Mouse (Mus musculus): Measurements from ENCODE around the gene Myo16. TPM values are rescaled to one million over a fixed set of nuclear protein-coding genes. Genes with fewer than 3 reads are reported as not detected.

Gene Myo16
- polyA plus RNA-seq, 1 experiment from 2014 or later, result 0.40 TPM

GRCm38 (mm10) chr8:10415288-10415687 is 261.6 kb downstream of the Myo16 start:
- ATAC-seq (ENCODE audit: extremely low read depth, insufficient number of reproducible peaks, low FRiP score, low TSS enrichment), result no peak
- Histone ChIP-seq H3K27me3 (replicated peaks) (no peaks in the 10 kb centered on the region), H3K4me3 (no peak overlapping the region), H3K4me1 (0 out of 2 replicates have a peak, but pooled peaks cover 4% of the 10 kb centered on the region), H3K36me3 (no peaks in the 10 kb centered on the region), H3K9me3 (no peaks in the 10 kb centered on the region), H3K4me2 (peak overlapping the region; percentile 24; the same call in 1 of the 2 replicates), H3K27ac (replicated peaks) (no peak overlapping the region), H3K9ac (no peak overlapping the region)
- 40% methylated on average over 7 of the region's 7 CpGs for WGBS

- 73% methylated on average over 9 of the region's 9 CpGs for WGBS
- no peak overlapping the region for H3K4me3 ChIP-seq
- H3K4me2 ChIP-seq, result no peak overlapping the region
Measured at GRCm38 (mm10) chr8:10415885-10416284, 262.2 kb downstream of the Myo16 start.

GRCm38 (mm10) chr8:10416806-10417205 is 263.1 kb downstream of the Myo16 start:
- WGBS, result 70% methylated on average over 12 of the region's 12 CpGs

More at GRCm38 (mm10) chr8:10415885-10416284, 262.2 kb downstream of the Myo16 start:
- Histone ChIP-seq H3K27ac (replicated peaks) (no peak overlapping the region), H3K9me3 (no peaks in the 10 kb centered on the region), H3K27me3 (replicated peaks) (no peaks in the 10 kb centered on the region), H3K36me3 (no peaks in the 10 kb centered on the region), H3K4me1 (0 out of 2 replicates have a peak, but pooled peaks cover 4% of the 10 kb centered on the region), H3K9ac (no peak overlapping the region)
- ATAC-seq (ENCODE audit: extremely low read depth, insufficient number of reproducible peaks, low FRiP score, low TSS enrichment), result no peak

GRCm38 (mm10) chr8:10417281-10417680 is 263.6 kb downstream of the Myo16 start:
- Histone ChIP-seq H3K4me3 (no peak overlapping the region), H3K9me3 (no peaks in the 10 kb centered on the region), H3K27me3 (replicated peaks) (no peaks in the 10 kb centered on the region), H3K4me2 (no peak overlapping the region), H3K4me1 (0 out of 2 replicates have a peak, but pooled peaks cover 4% of the 10 kb centered on the region), H3K36me3 (no peaks in the 10 kb centered on the region), H3K27ac (replicated peaks) (no peak overlapping the region), H3K9ac (no peak overlapping the region)
- WGBS, result 85% methylated on average over 6 of the region's 6 CpGs
- no peak for ATAC-seq (ENCODE audit: extremely low read depth, insufficient number of reproducible peaks, low FRiP score, low TSS enrichment)

More at GRCm38 (mm10) chr8:10416806-10417205, 263.1 kb downstream of the Myo16 start:
- ATAC-seq (ENCODE audit: extremely low read depth, insufficient number of reproducible peaks, low FRiP score, low TSS enrichment), result no peak
- H3K9me3 ChIP-seq, result no peaks in the 10 kb centered on the region
- no peak overlapping the region for H3K9ac ChIP-seq
- H3K4me2 ChIP-seq, result no peak overlapping the region
- 0 out of 2 replicates have a peak, but pooled peaks cover 4% of the 10 kb centered on the region for H3K4me1 ChIP-seq
- no peaks in the 10 kb centered on the region for H3K36me3 ChIP-seq
- no peak overlapping the region for H3K4me3 ChIP-seq
- no peak overlapping the region for H3K27ac ChIP-seq (replicated peaks)
- H3K27me3 ChIP-seq (replicated peaks), result no peaks in the 10 kb centered on the region

- H3K27me3 ChIP-seq (replicated peaks), result no peaks in the 10 kb centered on the region
- H3K36me3 ChIP-seq, result no peaks in the 10 kb centered on the region
- 0 out of 2 replicates have a peak, but pooled peaks cover 7% of the 10 kb centered on the region for H3K4me1 ChIP-seq
- H3K4me3 ChIP-seq, result no peak overlapping the region
- no peak overlapping the region for H3K9ac ChIP-seq
- H3K27ac ChIP-seq (replicated peaks), result no peak overlapping the region
- no peaks in the 10 kb centered on the region for H3K9me3 ChIP-seq
- no peak for ATAC-seq (ENCODE audit: extremely low read depth, insufficient number of reproducible peaks, low FRiP score, low TSS enrichment)
- 78% methylated on average over 8 of the region's 8 CpGs for WGBS
- no peak overlapping the region for H3K4me2 ChIP-seq
Measured at GRCm38 (mm10) chr8:10418013-10418412, 264.3 kb downstream of the Myo16 start.

GRCm38 (mm10) chr8:10418971-10419370 is 265.3 kb downstream of the Myo16 start:
- ATAC-seq (ENCODE audit: extremely low read depth, insufficient number of reproducible peaks, low FRiP score, low TSS enrichment), result no peak
- Histone ChIP-seq H3K4me2 (no peak overlapping the region), H3K9me3 (no peaks in the 10 kb centered on the region), H3K36me3 (no peaks in the 10 kb centered on the region), H3K9ac (no peak overlapping the region), H3K4me3 (no peak overlapping the region), H3K27ac (replicated peaks) (no peak overlapping the region), H3K27me3 (replicated peaks) (no peaks in the 10 kb centered on the region), H3K4me1 (0 out of 2 replicates have a peak, but pooled peaks cover 7% of the 10 kb centered on the region)
- WGBS, result 74% methylated on average over 7 of the region's 7 CpGs

- H3K4me2 ChIP-seq, result no peak overlapping the region
- no peak overlapping the region for H3K4me3 ChIP-seq
- H3K4me1 ChIP-seq, result 0 out of 2 replicates have a peak, but pooled peaks cover 7% of the 10 kb centered on the region
- H3K9ac ChIP-seq, result no peak overlapping the region
- H3K27me3 ChIP-seq (replicated peaks), result no peaks in the 10 kb centered on the region
- no peaks in the 10 kb centered on the region for H3K9me3 ChIP-seq
- ATAC-seq (ENCODE audit: extremely low read depth, insufficient number of reproducible peaks, low FRiP score, low TSS enrichment), result no peak
- 70% methylated on average over 4 of the region's 4 CpGs for WGBS
- no peaks in the 10 kb centered on the region for H3K36me3 ChIP-seq
- no peak overlapping the region for H3K27ac ChIP-seq (replicated peaks)
Measured at GRCm38 (mm10) chr8:10419726-10420125, 266.0 kb downstream of the Myo16 start.

- no peak for ATAC-seq (ENCODE audit: extremely low read depth, insufficient number of reproducible peaks, low FRiP score, low TSS enrichment)
- H3K4me1 ChIP-seq, result 0 out of 2 replicates have a peak, but pooled peaks cover 3% of the 10 kb centered on the region
- H3K4me3 ChIP-seq, result no peak overlapping the region
- WGBS, result 61% methylated on average over 6 of the region's 6 CpGs
- H3K27ac ChIP-seq (replicated peaks), result no peak overlapping the region
- no peak overlapping the region for H3K4me2 ChIP-seq
- no peaks in the 10 kb centered on the region for H3K27me3 ChIP-seq (replicated peaks)
- H3K36me3 ChIP-seq, result no peaks in the 10 kb centered on the region
- no peaks in the 10 kb centered on the region for H3K9me3 ChIP-seq
- H3K9ac ChIP-seq, result no peak overlapping the region
Measured at GRCm38 (mm10) chr8:10420551-10420950, 266.8 kb downstream of the Myo16 start.

GRCm38 (mm10) chr8:10421516-10422090 is 267.9 kb downstream of the Myo16 start:
- Histone ChIP-seq H3K9me3 (no peaks in the 10 kb centered on the region), H3K4me2 (no peak overlapping the region), H3K27ac (replicated peaks) (no peak overlapping the region), H3K9ac (no peak overlapping the region), H3K4me1 (0 out of 2 replicates have a peak, but pooled peaks cover 3% of the 10 kb centered on the region), H3K36me3 (no peaks in the 10 kb centered on the region), H3K27me3 (replicated peaks) (no peaks in the 10 kb centered on the region), H3K4me3 (no peak overlapping the region)
- no peak for ATAC-seq (ENCODE audit: extremely low read depth, insufficient number of reproducible peaks, low FRiP score, low TSS enrichment)
- 86% methylated on average over 9 of the region's 9 CpGs for WGBS

- H3K9ac ChIP-seq, result no peak overlapping the region
- H3K36me3 ChIP-seq, result no peaks in the 10 kb centered on the region
- ATAC-seq (ENCODE audit: extremely low read depth, insufficient number of reproducible peaks, low FRiP score, low TSS enrichment), result no peak
- no peak overlapping the region for H3K4me2 ChIP-seq
- no peaks in the 10 kb centered on the region for H3K9me3 ChIP-seq
- no peak overlapping the region for H3K27ac ChIP-seq (replicated peaks)
- no peaks in the 10 kb centered on the region for H3K4me1 ChIP-seq
- 79% methylated on average over 8 of the region's 8 CpGs for WGBS
- no peak overlapping the region for H3K4me3 ChIP-seq
- H3K27me3 ChIP-seq (replicated peaks), result 0 out of 2 replicates have a peak, but pooled peaks cover 2% of the 10 kb centered on the region
Measured at GRCm38 (mm10) chr8:10435492-10435891, 281.8 kb downstream of the Myo16 start.

GRCm38 (mm10) chr8:10438772-10439171 is 285.1 kb downstream of the Myo16 start:
- no peak overlapping the region for H3K27ac ChIP-seq (replicated peaks)
- no peak for ATAC-seq (ENCODE audit: extremely low read depth, insufficient number of reproducible peaks, low FRiP score, low TSS enrichment)
- H3K4me1 ChIP-seq, result no peaks in the 10 kb centered on the region
- no peak overlapping the region for H3K4me3 ChIP-seq
- no peaks in the 10 kb centered on the region for H3K36me3 ChIP-seq
- no peak overlapping the region for H3K4me2 ChIP-seq
- no peaks in the 10 kb centered on the region for H3K9me3 ChIP-seq
- 0 out of 2 replicates have a peak, but pooled peaks cover 2% of the 10 kb centered on the region for H3K27me3 ChIP-seq (replicated peaks)
- no peak overlapping the region for H3K9ac ChIP-seq
- 14% methylated on average over 11 of the region's 11 CpGs for WGBS
